Mouse (Mus musculus): ENCODE measurements around the gene Cfap97d1.
A peak's percentile ranks its signal among the peaks of the same experiment; 100 is the strongest.

Gene Cfap97d1

GRCm38 (mm10) chr11:102035456-102035960 lies 51.4 kb downstream of the Cfap97d1 start:
- DNase-seq (ENCODE audit: low read depth, low spot score): no peak

- DNase-seq (ENCODE audit: low read depth, low spot score): no peak
These were observed 52.3 kb downstream of the Cfap97d1 start for GRCm38 (mm10) chr11:102036336-102036735.

- no peak for DNase-seq (ENCODE audit: low read depth, low spot score)
These were observed 53.7 kb downstream of the Cfap97d1 start for GRCm38 (mm10) chr11:102037789-102038188.

GRCm38 (mm10) chr11:102039487-102040137 lies 55.5 kb downstream of the Cfap97d1 start:
- DNase-seq (ENCODE audit: low read depth, low spot score): no peak

- peak; percentile 92 for DNase-seq (ENCODE audit: low read depth, low spot score)
These were observed 56.1 kb downstream of the Cfap97d1 start for GRCm38 (mm10) chr11:102040138-102040524.

- no peak for DNase-seq (ENCODE audit: low read depth, low spot score)
These were observed 56.6 kb downstream of the Cfap97d1 start for GRCm38 (mm10) chr11:102040646-102041045.

GRCm38 (mm10) chr11:102041350-102041949 lies 57.4 kb downstream of the Cfap97d1 start, which contains the start of gene Cd300lg:
Gene Cd300lg, plus strand, starts transcription at chr11:102041509.
- no peak for DNase-seq (ENCODE audit: low read depth, low spot score)

All from forelimb bud, embryonic 11.5 days (tissue).